Mouse (Mus musculus) limb, embryonic 12.5 days (tissue): Measurements from ENCODE around the gene Lpcat2. TPM values are rescaled to one million over a fixed set of nuclear protein-coding genes. Genes with fewer than 3 reads are reported as not detected.

Source experiments
- ATAC-seq: fragments of 200-750 bp; cut with Nextera tagmentation; 2 replicates; pipeline ENCODE4 v1.8.0; 2017; ENCODE audit warnings: low read depth, moderate TSS enrichment; ENCODE audit not compliant: insufficient number of reproducible peaks, insufficient read depth, low FRiP score, low TSS enrichment
- H3K27ac ChIP-seq: fragments of 300-500 bp; sonication (generic); 2 replicates; pipeline ENCODE4 v1.5.1; 2016; ENCODE audit warnings: mild to moderate bottlenecking, moderate library complexity
- H3K27me3 ChIP-seq: fragments of 300-500 bp; sonication (generic); 2 replicates; pipeline ENCODE4 v1.6.1; 2016; ENCODE audit warnings: mild to moderate bottlenecking, moderate library complexity
- H3K36me3 ChIP-seq: fragments of 300-500 bp; sonication (generic); 2 replicates; pipeline ENCODE4 v1.6.1; 2016; ENCODE audit warnings: mild to moderate bottlenecking, moderate library complexity
- H3K4me1 ChIP-seq: fragments of 300-500 bp; sonication (generic); replicated peaks from 2 replicates; pipeline ENCODE4 v1.6.1; 2016
- H3K4me2 ChIP-seq: fragments of 300-500 bp; sonication (generic); 2 replicates; pipeline ENCODE4 v1.6.1; 2016; ENCODE audit warnings: mild to moderate bottlenecking, moderate library complexity
- H3K4me3 ChIP-seq: fragments of 300-500 bp; sonication (generic); replicated peaks from 2 replicates; pipeline ENCODE4 v1.5.1; 2016; ENCODE audit warnings: mild to moderate bottlenecking
- H3K9ac ChIP-seq: fragments of 300-500 bp; sonication (generic); replicated peaks from 2 replicates; pipeline ENCODE4 v1.6.1; 2016; ENCODE audit warnings: mild to moderate bottlenecking, moderate library complexity
- H3K9me3 ChIP-seq: fragments of 300-500 bp; sonication (generic); 2 replicates; pipeline ENCODE4 v1.6.1; 2016; ENCODE audit warnings: mild to moderate bottlenecking, moderate library complexity
- WGBS: fragments of 180-500 bp; shearing (Covaris S2); methylation state at CpG from one replicate; pipeline ENCODE4 v1.1.7; 2016; 5-methylcytosine and 5-hydroxymethylcytosine counted together
- polyA plus RNA-seq: library from polyadenylated mRNA; unstranded; fragments of >200 nt; fragmentation: Nextera tagmentation; extraction: Ambion mirVana; gene quantifications from 2 replicates; pipeline ENCODE4 v1.2.1, GENCODE M21; 2016

The Lpcat2 gene
- polyA plus RNA-seq, 1 experiment from 2014 or later = 11.0 TPM

- H3K4me1 ChIP-seq = no peaks in the 10 kb centered on the region
- H3K4me2 ChIP-seq = no peak overlapping the region
- H3K4me3 ChIP-seq = no peak overlapping the region
- 82% methylated on average over 7 of the region's 7 CpGs for WGBS
- ATAC-seq = no peak
- no peaks in the 10 kb centered on the region for H3K27me3 ChIP-seq
- no peaks in the 10 kb centered on the region for H3K9me3 ChIP-seq
- no peaks in the 10 kb centered on the region for H3K36me3 ChIP-seq
- H3K27ac ChIP-seq = no peak overlapping the region
- no peak overlapping the region for H3K9ac ChIP-seq
Measured at GRCm38 (mm10) chr8:92895053-92895452, 39.9 kb downstream of the Lpcat2 start.

- 94% methylated on average over 1 of the region's 1 CpGs for WGBS
- H3K4me3 ChIP-seq = no peak overlapping the region
- no peaks in the 10 kb centered on the region for H3K27me3 ChIP-seq
- no peaks in the 10 kb centered on the region for H3K9me3 ChIP-seq
- ATAC-seq = no peak
- no peak overlapping the region for H3K27ac ChIP-seq
- no peak overlapping the region for H3K9ac ChIP-seq
- no peak overlapping the region for H3K4me2 ChIP-seq
- no peaks in the 10 kb centered on the region for H3K4me1 ChIP-seq
- no peaks in the 10 kb centered on the region for H3K36me3 ChIP-seq
Measured at GRCm38 (mm10) chr8:92896056-92896455, 40.9 kb downstream of the Lpcat2 start.

GRCm38 (mm10) chr8:92896611-92897010, 41.5 kb downstream of the Lpcat2 start:
- no peak for ATAC-seq
- Histone ChIP-seq H3K27me3 (no peaks in the 10 kb centered on the region), H3K9ac (no peak overlapping the region), H3K4me3 (no peak overlapping the region), H3K4me2 (no peak overlapping the region), H3K4me1 (no peaks in the 10 kb centered on the region), H3K36me3 (peaks cover 4% of the 10 kb centered on the region; the same call in 1 of the 2 replicates), H3K9me3 (no peaks in the 10 kb centered on the region), H3K27ac (no peak overlapping the region)
- WGBS = 81% methylated on average over 5 of the region's 5 CpGs

- Histone ChIP-seq H3K27ac (no peak overlapping the region), H3K4me1 (no peaks in the 10 kb centered on the region), H3K36me3 (peaks cover 8% of the 10 kb centered on the region; the same call in 1 of the 2 replicates), H3K9me3 (no peaks in the 10 kb centered on the region), H3K27me3 (no peaks in the 10 kb centered on the region), H3K4me2 (no peak overlapping the region), H3K4me3 (no peak overlapping the region), H3K9ac (no peak overlapping the region)
- WGBS = 67% methylated on average over 4 of the region's 4 CpGs
- no peak for ATAC-seq
Measured at GRCm38 (mm10) chr8:92897794-92898193, 42.7 kb downstream of the Lpcat2 start.

GRCm38 (mm10) chr8:92899590-92899989, 44.5 kb downstream of the Lpcat2 start:
- H3K27ac ChIP-seq = no peak overlapping the region
- no peaks in the 10 kb centered on the region for H3K4me1 ChIP-seq
- no peak overlapping the region for H3K9ac ChIP-seq
- H3K36me3 ChIP-seq = peaks cover 8% of the 10 kb centered on the region; the same call in 1 of the 2 replicates
- no peak for ATAC-seq
- H3K9me3 ChIP-seq = no peaks in the 10 kb centered on the region
- 90% methylated on average over 9 of the region's 9 CpGs for WGBS
- no peak overlapping the region for H3K4me3 ChIP-seq
- no peak overlapping the region for H3K4me2 ChIP-seq
- no peaks in the 10 kb centered on the region for H3K27me3 ChIP-seq

GRCm38 (mm10) chr8:92901107-92901506, 46.0 kb downstream of the Lpcat2 start, which contains the start of gene Capns2:
Capns2 (plus strand) TSS chr8:92901407.
- Histone ChIP-seq H3K9ac (no peak within 1 kb of the TSS), H3K9me3 (no peaks in the 10 kb centered on the region), H3K4me2 (no peak within 1 kb of the TSS), H3K4me3 (no peak within 1 kb of the TSS), H3K27me3 (no peaks in the 10 kb centered on the region), H3K27ac (no peak within 1 kb of the TSS), H3K36me3 (peaks cover 8% of the 10 kb centered on the region; the same call in 1 of the 2 replicates), H3K4me1 (no peaks in the 10 kb centered on the region)
- ATAC-seq = no peak
- 89% methylated on average over 5 of the region's 5 CpGs for WGBS

GRCm38 (mm10) chr8:92902981-92903380, 47.8 kb downstream of the Lpcat2 start:
- Histone ChIP-seq H3K27ac (no peak overlapping the region), H3K9ac (no peak overlapping the region), H3K4me1 (no peaks in the 10 kb centered on the region), H3K4me2 (no peak overlapping the region), H3K9me3 (no peaks in the 10 kb centered on the region), H3K36me3 (peaks cover 8% of the 10 kb centered on the region; the same call in 1 of the 2 replicates), H3K4me3 (no peak overlapping the region), H3K27me3 (no peaks in the 10 kb centered on the region)
- 86% methylated on average over 2 of the region's 2 CpGs for WGBS
- ATAC-seq = no peak

GRCm38 (mm10) chr8:92903488-92904135, 48.5 kb downstream of the Lpcat2 start:
- WGBS = 91% methylated on average over 11 of the region's 11 CpGs
- no peak for ATAC-seq
- Histone ChIP-seq H3K27me3 (no peaks in the 10 kb centered on the region), H3K9me3 (no peaks in the 10 kb centered on the region), H3K36me3 (peaks cover 8% of the 10 kb centered on the region; the same call in 1 of the 2 replicates), H3K9ac (no peak overlapping the region), H3K4me2 (no peak overlapping the region), H3K27ac (no peak overlapping the region), H3K4me1 (no peaks in the 10 kb centered on the region), H3K4me3 (no peak overlapping the region)

- Histone ChIP-seq H3K36me3 (peaks cover 5% of the 10 kb centered on the region; the same call in 1 of the 2 replicates), H3K4me1 (no peaks in the 10 kb centered on the region), H3K9me3 (no peaks in the 10 kb centered on the region), H3K27me3 (no peaks in the 10 kb centered on the region), H3K9ac (no peak overlapping the region), H3K4me2 (no peak overlapping the region), H3K4me3 (no peak overlapping the region), H3K27ac (no peak overlapping the region)
- no peak for ATAC-seq
- 95% methylated on average over 9 of the region's 9 CpGs for WGBS
Measured at GRCm38 (mm10) chr8:92906553-92906952, 51.4 kb downstream of the Lpcat2 start.

- WGBS = 98% methylated on average over 2 of the region's 2 CpGs
- Histone ChIP-seq H3K27ac (no peak overlapping the region), H3K4me3 (no peak overlapping the region), H3K27me3 (no peaks in the 10 kb centered on the region), H3K9me3 (no peaks in the 10 kb centered on the region), H3K4me2 (no peak overlapping the region), H3K36me3 (0 out of 2 replicates have a peak, but pooled peaks cover 3% of the 10 kb centered on the region), H3K4me1 (no peaks in the 10 kb centered on the region), H3K9ac (no peak overlapping the region)
- ATAC-seq = no peak
Measured at GRCm38 (mm10) chr8:92908448-92908847, 53.3 kb downstream of the Lpcat2 start.

GRCm38 (mm10) chr8:92911477-92911876, 56.3 kb downstream of the Lpcat2 start:
- H3K9ac ChIP-seq = no peak overlapping the region
- no peak overlapping the region for H3K4me2 ChIP-seq
- no peaks in the 10 kb centered on the region for H3K4me1 ChIP-seq
- H3K9me3 ChIP-seq = no peaks in the 10 kb centered on the region
- no peaks in the 10 kb centered on the region for H3K27me3 ChIP-seq
- peaks cover 10% of the 10 kb centered on the region; the same call in 1 of the 2 replicates for H3K36me3 ChIP-seq
- 83% methylated on average over 3 of the region's 3 CpGs for WGBS
- no peak overlapping the region for H3K27ac ChIP-seq
- no peak for ATAC-seq
- no peak overlapping the region for H3K4me3 ChIP-seq

GRCm38 (mm10) chr8:92913396-92913795, 58.3 kb downstream of the Lpcat2 start:
- H3K4me3 ChIP-seq = no peak overlapping the region
- no peak overlapping the region for H3K27ac ChIP-seq
- no peak for ATAC-seq
- H3K27me3 ChIP-seq = no peaks in the 10 kb centered on the region
- no peak overlapping the region for H3K9ac ChIP-seq
- H3K4me2 ChIP-seq = no peak overlapping the region
- peaks cover 10% of the 10 kb centered on the region; the same call in 1 of the 2 replicates for H3K36me3 ChIP-seq
- H3K4me1 ChIP-seq = no peaks in the 10 kb centered on the region
- WGBS = 70% methylated on average over 7 of the region's 7 CpGs
- H3K9me3 ChIP-seq = no peaks in the 10 kb centered on the region
